Mouse (Mus musculus) liver (tissue): ENCODE measurements around the gene Fam19a3.

Experiments used
- DNase-seq: peaks from one replicate; pipeline ENCODE4 v3.0.0-alpha.2; 2020; ENCODE audit warnings: mixed read lengths

The Fam19a3 gene

DNA sequence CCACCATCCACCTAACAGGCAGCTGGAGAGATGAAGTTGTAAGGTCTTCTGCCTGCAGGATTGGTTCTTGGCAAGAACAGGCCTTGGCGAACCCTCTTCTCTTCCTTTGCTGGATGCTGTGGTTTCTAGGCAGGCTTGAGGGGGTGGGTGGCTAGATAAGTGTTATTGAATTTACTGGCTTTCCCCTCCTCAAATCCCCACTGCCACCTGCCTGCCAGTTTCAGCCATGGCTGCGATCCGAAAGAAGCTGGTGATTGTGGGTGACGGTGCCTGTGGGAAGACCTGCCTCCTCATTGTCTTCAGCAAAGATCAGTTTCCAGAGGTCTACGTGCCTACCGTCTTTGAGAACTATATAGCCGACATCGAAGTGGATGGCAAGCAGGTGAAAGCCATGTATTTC, 10.0 kb upstream of the Fam19a3 start:
- no peak for DNase-seq

DNA sequence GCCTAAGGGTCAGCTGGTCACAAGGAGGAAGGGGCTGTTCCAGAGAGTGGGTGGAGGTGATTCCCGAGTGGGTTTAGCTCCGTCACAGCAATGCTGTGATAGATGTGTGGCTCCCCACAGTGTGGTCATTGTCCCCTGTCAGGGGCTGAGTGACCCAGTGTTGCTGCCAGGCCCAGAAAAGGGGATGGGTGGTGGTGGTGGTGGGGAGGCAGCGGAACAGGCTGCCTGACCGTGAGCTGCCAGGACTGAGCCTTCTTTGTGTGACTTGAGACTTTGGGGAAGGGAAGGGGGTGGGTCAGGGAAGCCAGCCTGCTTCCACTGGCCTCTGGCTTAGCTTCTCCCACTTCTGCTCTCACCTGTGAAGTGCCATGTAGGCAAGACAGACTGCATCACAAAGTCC, 9.4 kb upstream of the Fam19a3 start:
- DNase-seq = no peak

DNA sequence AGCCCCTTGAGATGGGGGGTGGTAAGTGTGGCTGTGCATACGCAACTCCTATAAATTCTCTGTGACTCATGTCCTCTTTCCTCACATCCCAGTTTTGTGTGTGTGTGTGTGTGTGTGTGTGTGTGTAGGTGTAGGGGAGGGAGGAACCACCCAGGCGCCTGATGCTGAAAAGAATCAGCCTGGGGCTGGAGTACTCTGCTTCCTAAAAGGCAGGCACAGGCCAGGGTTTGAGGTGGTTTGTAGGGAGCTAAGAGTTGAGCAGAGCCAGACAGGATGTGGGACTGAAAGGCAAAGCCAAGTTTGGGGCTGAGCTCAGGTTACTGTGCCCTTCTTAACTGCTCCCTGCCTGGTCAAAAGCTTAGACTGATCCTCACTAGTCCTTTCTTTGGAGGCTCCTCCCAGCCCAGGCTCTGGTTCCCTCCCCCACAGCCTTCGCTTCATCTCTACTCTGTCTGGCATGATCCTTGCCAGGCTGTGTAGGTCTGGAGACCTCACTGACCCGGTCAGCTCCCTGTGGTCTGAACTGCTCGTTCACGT, 8.8 kb upstream of the Fam19a3 start:
- no peak for DNase-seq

DNA sequence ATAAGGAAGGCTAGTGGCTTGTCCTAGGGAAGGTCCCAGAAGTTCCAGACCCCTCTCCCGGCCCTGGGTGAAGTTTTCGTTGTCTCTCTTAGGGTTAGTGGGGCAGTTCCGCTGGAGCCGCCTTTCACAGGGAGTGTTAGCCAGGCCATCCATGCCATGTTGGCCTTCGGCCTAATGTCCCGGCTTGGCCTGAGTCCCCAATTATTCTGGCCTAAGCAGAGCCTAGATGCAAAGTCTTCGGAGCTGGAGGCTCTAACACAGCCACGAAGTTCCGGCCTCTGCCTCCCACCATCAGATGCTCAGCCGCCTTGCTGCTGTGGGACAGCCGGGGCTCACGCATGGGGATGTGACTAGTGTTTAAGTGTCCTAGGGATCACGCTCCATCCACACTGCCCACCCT, 8.2 kb upstream of the Fam19a3 start:
- no peak for DNase-seq

DNA sequence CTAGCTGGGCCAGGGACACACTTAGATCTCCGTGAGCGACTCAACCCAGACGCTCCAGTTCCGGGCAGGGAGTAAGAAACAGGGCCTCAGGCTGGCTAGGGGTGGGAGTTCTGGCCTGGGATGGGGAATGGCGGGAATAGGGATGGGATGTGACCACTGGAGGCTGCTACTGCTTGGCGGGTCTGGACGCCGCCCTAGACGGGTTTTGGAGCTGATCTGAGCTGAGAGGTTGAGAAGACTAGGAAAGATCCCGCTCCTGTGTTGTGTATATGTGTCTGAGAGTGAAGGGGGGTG, 7.6 kb upstream of the Fam19a3 start:
- no peak for DNase-seq

DNA sequence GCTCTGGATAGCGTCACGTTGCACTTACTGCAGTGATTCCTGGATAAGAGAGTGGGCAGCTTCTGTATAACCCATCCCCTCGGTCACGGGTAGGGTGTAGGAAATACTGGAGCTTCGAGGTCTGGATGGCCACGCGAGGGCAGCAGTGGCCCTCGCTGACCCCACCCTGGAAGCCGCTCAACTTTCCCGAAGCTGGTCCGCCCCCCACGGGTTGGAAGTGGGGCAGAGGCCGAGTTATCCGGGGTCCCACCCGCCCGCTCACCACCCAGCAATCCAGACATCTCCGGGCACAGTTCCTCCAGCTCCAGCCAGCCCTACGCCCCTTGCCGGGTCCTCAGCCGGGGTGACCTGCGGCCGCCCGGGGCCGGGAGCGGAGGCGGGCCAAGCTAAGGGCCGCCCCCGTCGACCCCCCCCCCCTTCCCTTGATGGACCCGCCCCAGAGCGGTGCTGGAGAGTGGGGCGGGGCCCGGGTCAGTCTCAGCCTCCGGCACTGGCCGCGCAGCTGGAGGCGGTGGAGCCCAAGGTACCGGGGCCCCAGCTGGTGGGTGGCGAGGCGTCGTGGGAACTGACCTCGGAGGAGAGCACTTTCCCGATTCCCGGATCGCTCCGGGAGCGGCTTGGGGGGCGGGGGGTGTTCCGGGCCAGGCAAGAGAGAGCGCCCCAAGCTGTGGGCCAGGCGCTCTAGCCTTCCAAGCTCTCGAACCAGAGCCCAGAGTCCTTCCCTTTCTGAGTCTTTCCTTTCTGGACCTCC, 7.1 kb upstream of the Fam19a3 start:
- peak; percentile 73 for DNase-seq

DNA sequence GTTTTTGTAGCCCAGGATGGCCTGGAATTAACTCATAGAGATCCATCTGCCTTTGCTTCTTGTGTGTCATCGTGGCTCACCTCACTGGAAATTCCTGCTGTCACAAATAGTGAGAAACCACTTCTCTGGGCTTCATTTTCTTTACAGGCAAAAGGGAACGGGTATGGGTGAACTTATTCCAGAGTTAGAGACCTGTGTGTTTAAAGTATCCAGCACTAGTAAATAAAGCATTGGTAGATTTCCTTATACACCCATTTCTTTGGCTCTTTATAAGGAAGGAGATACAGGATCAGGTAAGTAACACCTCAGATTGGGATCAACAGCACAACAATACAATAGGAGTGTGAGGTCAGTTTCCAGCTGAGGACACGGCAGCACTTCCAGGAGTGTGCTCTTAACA, 6.4 kb upstream of the Fam19a3 start, which contains the start of gene Rhoc:
Rhoc (plus strand) TSS at position 301 of the 400 bp plus-strand sequence.
- DNase-seq = no peak

DNA sequence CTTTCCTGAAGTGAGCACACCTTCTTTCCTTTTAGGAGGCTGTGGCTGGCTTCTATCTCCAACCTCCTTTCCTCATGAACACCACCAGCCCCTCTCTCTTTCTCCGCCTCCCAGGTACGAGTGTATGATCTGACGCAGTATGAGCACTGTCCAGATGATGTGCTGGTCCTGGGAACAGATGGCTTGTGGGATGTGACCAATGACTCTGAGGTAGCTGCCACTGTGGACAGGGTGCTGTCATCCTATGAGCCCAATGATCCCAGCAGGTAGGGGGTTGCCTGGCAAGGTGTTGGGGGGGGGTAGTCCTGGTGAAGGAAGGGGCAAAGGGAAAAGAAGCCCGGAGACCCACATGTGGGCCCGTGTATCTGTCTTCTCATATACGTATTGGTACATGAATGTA, 3.6 kb upstream of the Fam19a3 start:
- no peak for DNase-seq

DNA sequence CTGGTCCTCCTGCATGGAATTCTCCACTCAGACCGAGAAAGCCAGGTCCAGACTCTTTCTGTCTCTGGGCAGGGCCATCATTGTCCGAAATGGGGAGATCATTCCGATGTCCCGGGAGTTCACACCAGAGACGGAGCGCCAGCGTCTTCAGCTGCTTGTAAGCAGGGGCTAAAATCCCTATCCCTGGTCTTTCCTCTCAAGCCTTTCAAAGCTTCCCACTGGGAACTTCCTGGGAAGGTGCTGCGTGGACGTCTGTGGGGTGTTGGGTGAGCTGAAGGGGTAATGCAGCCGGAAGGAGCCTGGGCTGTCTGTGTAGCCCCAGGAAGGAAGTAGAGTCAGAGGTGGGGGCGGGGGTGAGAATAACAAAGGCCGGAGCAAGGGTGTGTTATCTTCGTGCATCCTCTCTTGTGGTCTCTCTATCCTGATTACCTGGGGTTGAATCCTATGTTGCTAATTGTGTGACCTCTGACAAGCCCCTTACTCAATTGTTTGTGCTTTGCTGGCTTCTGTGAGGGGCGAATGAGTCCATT, 2.4 kb upstream of the Fam19a3 start:
- DNase-seq = no peak

DNA sequence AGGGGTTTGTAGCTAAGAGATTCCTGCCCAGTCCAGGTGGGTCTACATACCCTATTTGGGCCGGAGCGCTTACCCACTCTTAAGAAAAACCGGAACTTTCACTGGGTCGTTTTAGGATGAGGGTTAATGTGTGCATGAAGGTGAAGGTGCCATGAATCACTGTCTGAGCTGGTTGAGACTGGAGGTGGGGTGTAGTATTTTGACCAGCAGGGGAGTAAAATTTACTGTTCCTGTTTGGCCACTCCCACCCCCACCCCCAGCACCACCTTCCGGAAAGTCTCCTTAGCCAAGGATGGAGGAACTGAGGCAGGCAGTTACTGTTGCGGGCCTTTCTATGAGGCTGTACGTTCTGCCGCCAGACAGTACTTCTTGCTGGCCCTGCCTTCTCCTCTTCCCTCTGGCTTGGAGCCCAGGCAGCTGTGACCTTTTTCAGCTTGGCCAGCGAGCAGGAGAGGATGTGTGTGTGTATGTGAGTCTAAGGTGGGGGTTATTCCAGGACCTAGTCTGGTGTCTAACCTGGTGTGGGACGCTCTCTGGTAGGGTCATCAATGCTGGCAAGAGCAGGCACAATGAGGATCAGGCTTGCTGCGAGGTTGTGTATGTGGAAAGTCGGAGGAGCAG, 531 bp upstream of the Fam19a3 start:
- no peak for DNase-seq

DNA sequence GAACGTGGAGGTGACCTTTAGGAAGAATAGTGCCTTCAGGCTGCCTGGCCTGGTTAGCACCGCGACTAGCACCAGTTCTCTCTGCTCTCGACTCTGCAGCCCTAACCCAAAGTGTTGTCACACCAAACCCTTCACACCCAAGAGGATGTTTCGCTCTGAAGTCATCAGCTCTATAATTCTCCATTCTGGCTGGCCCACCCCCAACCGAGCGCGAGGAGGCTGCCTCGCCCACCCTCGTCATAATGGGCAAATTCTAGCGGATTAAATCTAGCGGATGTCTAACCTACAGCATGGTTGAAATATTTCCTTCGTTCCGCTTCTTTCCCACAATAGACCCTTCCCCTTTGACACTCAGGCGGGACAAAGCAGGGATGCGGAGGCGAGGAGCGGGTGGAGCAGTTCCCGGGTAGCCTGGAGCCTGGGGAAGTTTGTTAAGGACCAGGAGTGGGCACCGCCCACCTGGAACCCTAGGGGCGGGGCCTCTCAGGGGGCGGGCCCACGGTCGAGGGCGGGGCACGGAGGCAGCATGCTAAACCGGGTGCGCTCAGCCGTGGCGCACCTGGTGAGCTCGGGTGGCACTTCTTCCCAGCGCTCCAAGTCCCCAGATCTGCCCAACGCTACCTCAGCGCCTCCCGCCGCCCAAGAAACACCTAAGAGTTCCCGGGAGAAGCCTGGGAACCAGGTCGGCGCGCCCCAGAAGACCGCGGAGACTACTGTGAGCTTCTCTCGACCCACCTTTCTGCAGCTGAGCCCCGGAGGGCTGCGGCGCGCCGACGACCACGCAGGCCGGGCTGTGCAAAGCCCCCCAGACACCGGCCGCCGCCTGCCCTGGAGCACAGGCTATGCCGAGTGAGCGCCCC, 849 bp downstream of the Fam19a3 start, which contains the start of gene Ppm1j:
Ppm1j (plus strand) TSS at position 496 of the 860 bp plus-strand sequence.
- peak; percentile 76 for DNase-seq

DNA sequence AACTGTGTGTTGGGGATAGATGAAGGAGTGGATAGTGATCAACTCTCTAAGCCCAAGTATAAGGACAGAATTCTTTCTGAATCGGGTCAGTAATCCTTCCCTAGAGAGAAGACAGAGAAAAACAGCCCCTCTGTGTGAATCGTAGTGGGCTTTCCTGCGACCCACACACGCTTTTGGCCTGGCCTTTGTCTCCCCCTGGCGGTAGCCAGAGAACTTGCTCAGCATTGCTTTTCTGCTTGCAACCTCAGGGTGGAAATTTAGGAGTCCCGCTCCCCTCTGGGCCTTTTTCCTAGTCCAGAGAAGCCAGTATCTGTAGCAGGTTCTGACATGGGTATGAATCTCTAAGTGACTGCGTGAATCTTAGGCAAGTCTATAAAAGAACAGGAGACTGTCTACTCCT, 1.7 kb downstream of the Fam19a3 start:
- peak; percentile 66 for DNase-seq

DNA sequence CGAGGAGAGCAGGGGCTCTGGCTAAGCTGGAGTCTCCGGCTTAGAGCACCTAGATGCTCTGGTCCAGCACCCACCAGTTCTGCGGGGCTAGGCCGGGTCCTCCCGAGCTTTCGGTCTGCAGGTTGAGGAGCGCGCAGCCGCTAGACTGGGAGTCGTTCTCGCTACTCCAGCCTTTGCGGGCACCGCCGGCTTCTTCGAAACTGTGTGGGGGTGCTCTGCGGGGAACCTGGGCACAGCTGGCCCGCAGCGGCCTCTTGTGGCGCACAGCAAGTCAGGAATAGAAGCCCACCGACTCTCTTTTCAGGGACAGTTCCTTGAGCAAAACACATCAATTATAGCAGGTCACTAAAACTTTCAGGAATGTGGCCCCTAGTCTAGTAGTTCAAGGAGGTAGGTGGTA, 4.3 kb downstream of the Fam19a3 start:
- DNase-seq = no peak

DNA sequence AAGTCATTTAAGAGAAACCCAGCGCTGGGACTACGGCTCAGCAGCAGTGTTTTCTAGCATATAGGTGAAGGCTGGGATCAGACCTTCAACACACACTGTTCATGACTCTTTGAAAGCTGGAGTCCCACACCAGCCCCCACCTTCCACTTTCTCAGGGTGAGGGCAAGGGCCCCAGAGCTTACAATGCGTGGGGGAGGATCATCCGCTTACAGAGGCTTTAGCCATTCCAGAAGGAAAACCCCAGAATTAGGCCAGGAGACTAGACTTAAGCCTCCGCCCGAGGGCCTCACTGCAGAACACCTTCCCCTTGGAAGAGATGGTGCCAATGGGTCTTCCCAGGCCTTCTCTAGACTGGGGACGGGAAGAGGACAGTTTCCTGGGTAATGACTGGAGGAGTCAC, 8.3 kb downstream of the Fam19a3 start:
- no peak for DNase-seq

DNA sequence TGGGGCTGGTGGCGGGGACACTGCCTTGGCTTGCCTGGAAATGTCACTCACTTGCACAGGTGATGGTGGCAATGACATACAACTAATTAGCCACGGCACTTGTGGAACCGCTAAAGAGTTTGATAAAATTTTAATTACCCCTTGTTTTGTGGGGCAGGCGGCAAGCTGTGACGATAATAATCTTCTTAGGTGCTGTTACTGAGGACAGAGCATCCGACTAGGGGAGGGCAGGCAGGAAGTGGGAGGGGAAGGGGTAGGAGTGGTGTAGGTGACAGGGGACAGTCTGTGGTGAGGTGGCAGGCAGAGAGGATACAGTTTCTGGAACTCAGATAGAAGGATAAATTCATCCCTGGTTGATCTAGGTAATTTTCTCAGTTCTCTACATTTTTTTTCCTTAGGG, 10.2 kb downstream of the Fam19a3 start:
- no peak for DNase-seq

DNA sequence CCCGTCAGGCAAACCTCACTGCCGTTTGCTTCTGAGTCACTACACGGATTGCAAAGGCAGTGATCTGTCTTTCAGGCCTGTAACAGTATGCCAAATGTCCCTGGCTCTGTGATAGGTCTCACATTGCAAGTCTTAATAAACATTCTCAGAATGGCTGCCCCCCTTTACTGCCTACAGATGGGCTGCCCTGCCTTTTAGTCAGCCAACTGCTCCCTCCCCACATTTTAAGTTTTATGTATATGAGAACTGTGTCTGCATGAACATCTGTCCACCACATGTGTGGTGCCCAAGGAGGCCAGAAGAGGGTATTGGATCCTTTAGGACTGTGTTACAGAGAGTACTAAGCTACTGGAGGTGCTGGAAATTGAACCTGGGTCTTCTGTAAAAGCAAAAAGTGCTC, 10.7 kb downstream of the Fam19a3 start:
- no peak for DNase-seq

DNA sequence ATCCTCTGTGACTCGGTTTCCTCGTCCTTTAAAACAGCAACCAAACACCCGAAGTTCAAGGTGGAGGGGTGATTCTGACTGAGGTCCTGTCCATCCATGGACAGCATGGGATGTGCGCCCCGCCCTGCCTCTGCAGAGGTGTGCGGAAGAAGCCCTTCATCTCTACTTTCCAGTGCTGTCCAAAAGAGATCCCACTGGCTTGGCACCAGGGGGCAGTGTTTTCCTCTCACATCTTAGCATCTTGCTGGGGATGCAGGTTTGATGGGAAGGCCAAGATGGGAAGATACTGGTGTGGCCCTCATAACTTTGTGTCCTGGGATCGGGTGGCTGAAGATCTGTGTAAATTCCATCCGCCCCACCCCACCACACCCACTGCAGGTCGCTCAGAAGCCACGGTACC, 11.6 kb downstream of the Fam19a3 start:
- peak; percentile 48 for DNase-seq

DNA sequence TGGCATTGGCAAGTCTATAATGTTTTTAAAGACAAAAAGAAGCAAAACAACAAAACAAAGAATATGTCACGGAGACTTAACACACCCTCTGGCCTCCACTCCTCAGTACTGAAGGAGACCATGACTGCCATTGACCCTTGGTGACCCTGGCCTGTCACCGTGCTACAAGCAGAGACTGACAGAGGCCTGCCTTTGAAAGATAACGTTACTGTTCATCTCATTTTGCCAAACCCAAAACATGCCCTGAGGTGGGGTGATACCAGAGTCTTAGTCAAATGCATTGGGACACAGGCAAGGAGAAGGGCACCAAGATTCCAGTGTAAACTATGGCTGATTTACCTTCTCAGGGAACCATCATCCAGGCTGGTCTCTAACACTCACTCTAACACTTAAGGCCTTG, 12.5 kb downstream of the Fam19a3 start:
- DNase-seq = no peak

DNA sequence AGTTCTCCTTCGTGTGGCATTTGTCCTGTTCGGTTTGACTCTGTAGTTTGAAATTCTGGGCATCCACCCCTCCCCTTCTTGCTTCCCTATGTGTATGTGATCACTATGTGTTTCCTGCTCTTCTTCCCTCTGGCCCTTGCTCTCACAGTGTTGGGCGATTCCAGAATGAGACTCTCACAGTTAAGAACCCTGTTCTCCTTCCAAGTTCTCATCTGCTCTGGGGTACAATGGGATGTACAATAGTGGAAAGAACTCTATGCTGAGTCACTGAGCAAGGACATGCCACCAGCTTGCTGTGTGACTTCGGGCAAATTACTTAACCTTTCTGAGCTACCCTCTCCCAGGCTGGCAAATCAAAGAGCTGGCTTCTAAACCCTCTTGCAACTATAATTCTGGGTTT, 13.9 kb downstream of the Fam19a3 start:
- no peak for DNase-seq

DNA sequence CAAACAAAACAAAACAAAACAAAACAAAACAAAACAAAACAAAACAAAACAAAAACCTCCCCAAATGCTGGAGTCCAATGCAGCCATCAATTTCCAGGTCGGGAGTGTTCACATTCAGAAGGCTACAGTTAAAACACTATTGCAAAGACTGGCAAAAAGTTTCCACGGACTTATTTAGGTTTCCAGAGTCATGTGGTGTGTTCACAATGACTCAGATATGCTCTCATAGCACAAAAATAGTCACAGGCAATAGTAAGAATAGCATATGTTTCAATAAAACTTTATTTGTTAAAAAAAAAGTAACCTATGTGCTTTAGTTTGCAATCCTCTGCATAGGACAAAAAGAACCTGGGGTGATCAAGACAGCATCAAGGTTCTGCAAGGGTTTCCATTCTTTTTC, 14.5 kb downstream of the Fam19a3 start:
- no peak for DNase-seq

DNA sequence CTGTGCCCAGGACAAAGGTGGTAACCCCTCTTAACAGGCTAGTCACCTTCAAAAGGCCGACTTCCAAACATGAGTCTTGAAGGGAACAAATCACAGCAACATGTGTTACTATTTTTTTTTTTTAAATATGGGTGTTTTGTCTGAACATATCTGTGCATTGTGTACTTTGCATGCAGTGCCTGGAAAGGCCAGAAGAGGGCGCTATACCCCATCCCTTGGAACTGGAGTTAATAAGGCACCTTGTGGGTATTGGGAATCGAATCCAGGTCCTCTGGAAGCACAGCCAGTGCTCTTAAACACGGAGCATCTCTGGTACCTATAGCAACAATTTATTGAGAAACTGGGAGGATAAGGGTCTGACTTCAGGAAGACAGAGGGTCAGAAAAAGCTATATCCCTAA, 16.6 kb downstream of the Fam19a3 start:
- DNase-seq = peak; percentile 56

DNA sequence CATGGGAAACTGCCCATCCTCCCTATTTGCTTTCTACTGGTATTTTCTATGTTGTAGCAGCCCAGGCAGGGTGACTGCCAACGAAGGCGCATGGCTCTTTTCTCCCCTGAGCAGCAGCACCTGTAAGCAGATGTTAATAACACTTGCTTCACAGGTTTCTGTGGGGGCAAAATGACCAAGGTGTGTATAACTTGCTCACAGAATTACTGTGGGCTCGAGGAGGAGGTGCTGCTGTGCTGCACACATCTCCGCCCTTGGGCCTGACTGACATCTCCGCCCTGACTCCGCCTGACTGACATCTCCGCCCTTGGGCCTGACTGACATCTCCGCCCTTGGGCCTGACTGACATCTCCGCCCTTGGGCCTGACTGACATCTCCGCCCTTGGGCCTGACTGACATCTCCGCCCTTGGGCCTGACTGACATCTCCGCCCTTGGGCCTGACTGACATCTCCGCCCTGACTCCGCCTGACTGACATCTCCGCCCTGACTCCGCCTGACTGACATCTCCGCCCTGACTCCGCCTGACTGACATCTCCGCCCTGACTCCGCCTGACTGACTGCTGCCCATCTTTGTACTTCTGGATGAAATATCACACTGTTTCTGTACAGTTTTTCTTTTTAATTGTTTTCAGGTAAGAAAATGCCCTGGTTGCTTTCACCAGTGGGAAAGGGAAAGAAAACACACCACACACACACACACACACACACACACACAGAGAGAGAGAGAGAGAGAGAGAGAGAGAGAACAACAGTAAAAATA, 19.4 kb downstream of the Fam19a3 start:
- peak; percentile 81 for DNase-seq

DNA sequence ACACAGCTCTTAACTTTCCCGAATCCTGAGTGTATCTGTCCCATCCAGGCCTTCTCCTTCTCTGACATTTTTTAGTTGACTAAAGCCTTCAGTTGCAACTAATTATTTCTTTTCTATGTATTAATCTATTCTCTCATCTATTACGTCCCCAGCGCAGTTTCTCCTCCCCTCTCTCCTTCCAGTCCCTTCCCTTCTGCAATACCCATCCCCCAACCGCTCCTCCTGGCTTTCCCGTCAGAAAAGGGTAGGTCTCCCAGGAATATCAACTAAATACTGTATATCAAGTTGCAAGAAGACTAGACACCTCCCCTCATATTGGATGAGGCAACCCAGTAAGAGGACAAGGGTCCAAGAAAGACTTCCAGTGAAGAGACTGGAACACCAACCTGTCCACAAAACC, 22.8 kb downstream of the Fam19a3 start:
- no peak for DNase-seq
